Mouse (Mus musculus): ENCODE results near the gene Ring1. TPM values are rescaled to one million over a fixed set of nuclear protein-coding genes. Genes with fewer than 3 reads are reported as not detected.

Gene Ring1
- polyA plus RNA-seq, 1 experiment from 2014 or later: 23.6 TPM

DNA sequence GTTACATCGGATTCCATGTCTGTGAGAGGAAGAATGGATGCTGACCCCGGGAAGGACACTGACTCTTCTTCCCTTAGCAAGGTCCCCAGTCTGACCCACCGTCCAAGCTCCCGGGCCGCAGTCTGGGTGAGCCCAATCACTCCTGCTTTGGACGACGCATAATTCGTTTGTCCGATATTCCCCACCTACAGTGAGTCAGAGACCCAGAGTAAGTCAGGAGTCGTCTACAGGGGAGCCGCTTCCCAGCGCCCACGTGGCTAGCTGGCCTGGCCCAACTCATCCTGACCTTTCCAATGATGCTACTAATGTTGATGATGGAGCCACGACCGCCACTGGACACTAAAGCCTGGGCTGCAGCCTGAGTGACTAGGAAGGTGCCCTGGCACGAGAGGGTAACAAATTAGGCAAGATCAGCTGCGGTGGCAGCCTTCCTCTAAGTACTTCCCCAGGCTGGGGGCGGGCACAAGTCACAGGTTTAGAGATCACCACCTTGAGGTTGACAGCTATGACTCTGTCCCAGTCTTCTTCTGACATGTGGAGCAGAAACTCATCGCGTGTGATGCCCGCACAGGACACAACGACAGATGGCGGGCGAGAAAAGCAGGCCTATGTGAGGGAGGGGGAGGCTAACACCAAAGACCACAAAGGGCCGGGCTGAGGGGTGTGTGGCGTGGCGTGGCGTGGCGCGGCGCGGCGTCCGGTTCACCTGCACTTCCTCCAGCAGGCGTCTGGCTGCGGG is 2.6 kb upstream of the Ring1 start:
- WGBS: 4% methylated on average over 36 of the region's 36 CpGs
- peak overlapping the region; percentile 93 for H3K9ac ChIP-seq
- H3K4me2 ChIP-seq: peak overlapping the region; percentile 83
- H3K36me3 ChIP-seq (replicated peaks): peaks cover 39% of the 10 kb centered on the region
- H3K27me3 ChIP-seq: no peaks in the 10 kb centered on the region
- no peaks in the 10 kb centered on the region for H3K9me3 ChIP-seq
- peaks cover 75% of the 10 kb centered on the region for H3K4me1 ChIP-seq
- H3K27ac ChIP-seq: peak overlapping the region; percentile 98
- ATAC-seq (ENCODE audit: low FRiP score): no peak
- H3K4me3 ChIP-seq (replicated peaks): peak overlapping the region; percentile 69

GRCm38 (mm10) chr17:34026221-34026620 is 1.7 kb upstream of the Ring1 start:
- Histone ChIP-seq H3K27me3 (no peaks in the 10 kb centered on the region), H3K4me1 (peaks cover 75% of the 10 kb centered on the region), H3K4me2 (peak overlapping the region; percentile 83), H3K9ac (peak overlapping the region; percentile 93), H3K27ac (peak overlapping the region; percentile 98), H3K9me3 (no peaks in the 10 kb centered on the region), H3K4me3 (replicated peaks) (peak overlapping the region; percentile 69), H3K36me3 (replicated peaks) (peaks cover 48% of the 10 kb centered on the region)
- ATAC-seq (ENCODE audit: low FRiP score): no peak
- 0% methylated on average over 2 of the region's 2 CpGs for WGBS

GRCm38 (mm10) chr17:34025756-34026151 is 1.3 kb upstream of the Ring1 start:
- Histone ChIP-seq H3K27me3 (no peaks in the 10 kb centered on the region), H3K4me2 (peak overlapping the region; percentile 83), H3K36me3 (replicated peaks) (peaks cover 53% of the 10 kb centered on the region), H3K4me3 (replicated peaks) (peak overlapping the region; percentile 69), H3K4me1 (peaks cover 74% of the 10 kb centered on the region), H3K9ac (peak overlapping the region; percentile 93), H3K27ac (peak overlapping the region; percentile 98), H3K9me3 (0 out of 2 replicates have a peak, but pooled peaks cover 1% of the 10 kb centered on the region)
- WGBS: 3% methylated on average over 7 of the region's 7 CpGs
- ATAC-seq (ENCODE audit: low FRiP score): peak; percentile 59

DNA sequence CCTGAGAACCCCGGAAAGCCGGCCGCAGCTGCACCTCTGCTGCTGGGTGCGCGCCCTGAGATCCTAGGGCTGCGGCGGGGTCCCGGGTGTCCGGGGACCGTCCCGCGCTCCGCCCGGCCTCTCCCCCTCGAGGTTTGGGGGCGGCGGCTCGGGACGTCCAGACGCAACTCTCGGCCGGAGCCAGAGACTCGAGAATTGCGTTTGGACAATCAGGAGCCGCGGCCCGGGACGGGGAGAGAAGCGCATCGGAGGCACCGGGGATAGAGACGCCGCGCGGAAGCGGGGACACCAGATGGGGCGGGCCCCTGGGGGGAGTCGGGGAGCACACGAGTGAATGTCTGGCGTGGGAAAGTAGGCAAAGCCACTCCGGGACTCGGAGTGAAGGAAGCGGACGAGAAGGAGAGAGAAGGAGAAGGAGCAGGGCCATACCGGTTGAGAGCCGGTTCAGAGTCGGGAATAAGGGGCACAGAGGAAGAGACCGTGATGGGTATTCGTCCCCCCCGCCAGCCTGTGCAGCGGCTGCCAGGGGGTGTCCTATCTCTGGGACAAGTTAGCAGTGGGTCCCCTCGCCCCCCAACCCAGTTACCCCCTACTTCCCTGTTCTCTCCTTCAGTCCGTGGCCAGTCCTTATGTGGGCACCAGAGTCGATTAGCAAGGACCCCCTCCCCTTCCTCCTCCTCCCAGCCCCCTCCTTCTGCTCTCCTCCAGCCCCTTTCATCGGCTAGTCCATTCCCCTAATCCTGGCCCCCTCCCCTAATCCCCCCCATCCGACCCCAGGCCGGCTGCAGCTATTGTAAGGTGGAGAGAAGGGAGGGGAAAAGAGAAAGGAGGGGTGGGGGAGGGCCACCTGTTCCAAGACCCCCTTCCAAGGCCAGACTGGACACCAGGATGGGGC is 628 bp upstream of the Ring1 start:
- Histone ChIP-seq H3K4me2 (peak overlapping the region; percentile 83), H3K4me3 (replicated peaks) (peak overlapping the region; percentile 69), H3K27me3 (no peaks in the 10 kb centered on the region), H3K4me1 (peaks cover 67% of the 10 kb centered on the region), H3K36me3 (replicated peaks) (peaks cover 55% of the 10 kb centered on the region), H3K27ac (peak overlapping the region; percentile 98), H3K9me3 (peaks cover 4% of the 10 kb centered on the region; the same call in 1 of the 2 replicates), H3K9ac (peak overlapping the region; percentile 93)
- ATAC-seq (ENCODE audit: low FRiP score): peak; percentile 14
- under 1% methylated on average over 56 of the region's 57 CpGs for WGBS

- peaks cover 52% of the 10 kb centered on the region for H3K36me3 ChIP-seq (replicated peaks)
- 68% methylated on average over 9 of the region's 9 CpGs for WGBS
- H3K4me3 ChIP-seq (replicated peaks): peak overlapping the region; percentile 69
- H3K4me1 ChIP-seq: peaks cover 53% of the 10 kb centered on the region
- no peaks in the 10 kb centered on the region for H3K27me3 ChIP-seq
- H3K4me2 ChIP-seq: peak overlapping the region; percentile 83
- H3K27ac ChIP-seq: peak overlapping the region; percentile 98
- H3K9me3 ChIP-seq: peaks cover 16% of the 10 kb centered on the region
- no peak for ATAC-seq (ENCODE audit: low FRiP score)
- peak overlapping the region; percentile 93 for H3K9ac ChIP-seq
These were observed 802 bp downstream of the Ring1 start for GRCm38 (mm10) chr17:34023678-34024077.

DNA sequence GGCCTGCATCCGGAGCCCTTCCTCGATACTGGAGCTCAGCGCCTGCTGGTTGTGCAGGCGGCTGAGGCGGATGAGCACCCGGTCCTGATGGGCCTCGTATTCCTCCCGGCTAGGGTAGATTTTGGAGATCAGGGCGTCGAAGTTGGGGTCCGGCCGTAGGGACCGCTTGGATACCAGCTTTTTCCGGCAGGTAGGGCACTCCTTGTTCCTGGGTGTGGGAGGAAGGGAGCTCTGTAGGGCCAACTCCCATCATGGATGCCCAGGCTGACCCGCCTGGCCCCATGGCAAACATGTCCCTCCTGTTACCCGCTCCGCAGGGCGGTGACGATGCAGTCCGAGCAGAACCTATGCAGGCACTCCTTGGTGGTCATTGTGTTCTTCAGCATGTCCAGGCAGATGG is 1.5 kb downstream of the Ring1 start:
- no peak overlapping the region for H3K9ac ChIP-seq
- peak overlapping the region; percentile 98 for H3K27ac ChIP-seq
- ATAC-seq (ENCODE audit: low FRiP score): no peak
- 97% methylated on average over 20 of the region's 20 CpGs for WGBS
- peaks cover 16% of the 10 kb centered on the region for H3K9me3 ChIP-seq
- no peak overlapping the region for H3K4me2 ChIP-seq
- peak overlapping the region; percentile 69; the same call in 1 of the 2 replicates for H3K4me3 ChIP-seq (replicated peaks)
- H3K36me3 ChIP-seq (replicated peaks): peaks cover 45% of the 10 kb centered on the region
- peaks cover 46% of the 10 kb centered on the region for H3K4me1 ChIP-seq
- H3K27me3 ChIP-seq: no peaks in the 10 kb centered on the region

- Histone ChIP-seq H3K9me3 (peaks cover 16% of the 10 kb centered on the region), H3K9ac (no peak overlapping the region), H3K27ac (0 out of 2 replicates have a peak overlapping the region, but pooled peaks have one; percentile 36), H3K36me3 (replicated peaks) (peaks cover 45% of the 10 kb centered on the region), H3K4me3 (replicated peaks) (0 out of 2 replicates have a peak overlapping the region, but pooled peaks have one; percentile 1), H3K27me3 (no peaks in the 10 kb centered on the region), H3K4me1 (peaks cover 43% of the 10 kb centered on the region), H3K4me2 (no peak overlapping the region)
- no peak for ATAC-seq (ENCODE audit: low FRiP score)
- 94% methylated on average over 14 of the region's 14 CpGs for WGBS
These were observed 2.1 kb downstream of the Ring1 start for GRCm38 (mm10) chr17:34022414-34022783.

- H3K27me3 ChIP-seq: no peaks in the 10 kb centered on the region
- H3K4me2 ChIP-seq: no peak overlapping the region
- ATAC-seq (ENCODE audit: low FRiP score): no peak
- WGBS: 96% methylated on average over 23 of the region's 23 CpGs
- peaks cover 36% of the 10 kb centered on the region for H3K4me1 ChIP-seq
- H3K27ac ChIP-seq: 0 out of 2 replicates have a peak overlapping the region, but pooled peaks have one; percentile 36
- peaks cover 16% of the 10 kb centered on the region for H3K9me3 ChIP-seq
- no peak overlapping the region for H3K4me3 ChIP-seq (replicated peaks)
- peaks cover 47% of the 10 kb centered on the region for H3K36me3 ChIP-seq (replicated peaks)
- H3K9ac ChIP-seq: no peak overlapping the region
These were observed 2.7 kb downstream of the Ring1 start for GRCm38 (mm10) chr17:34021539-34022413.

- Histone ChIP-seq H3K27ac (no peak overlapping the region), H3K4me1 (no peaks in the 10 kb centered on the region), H3K4me2 (no peak overlapping the region), H3K4me3 (replicated peaks) (no peak overlapping the region), H3K36me3 (replicated peaks) (peaks cover 11% of the 10 kb centered on the region), H3K27me3 (no peaks in the 10 kb centered on the region), H3K9ac (no peak overlapping the region), H3K9me3 (no peaks in the 10 kb centered on the region)
- 95% methylated on average over 8 of the region's 8 CpGs for WGBS
- no peak for ATAC-seq (ENCODE audit: low FRiP score)
These were observed 11.0 kb downstream of the Ring1 start for GRCm38 (mm10) chr17:34013436-34013835.

DNA sequence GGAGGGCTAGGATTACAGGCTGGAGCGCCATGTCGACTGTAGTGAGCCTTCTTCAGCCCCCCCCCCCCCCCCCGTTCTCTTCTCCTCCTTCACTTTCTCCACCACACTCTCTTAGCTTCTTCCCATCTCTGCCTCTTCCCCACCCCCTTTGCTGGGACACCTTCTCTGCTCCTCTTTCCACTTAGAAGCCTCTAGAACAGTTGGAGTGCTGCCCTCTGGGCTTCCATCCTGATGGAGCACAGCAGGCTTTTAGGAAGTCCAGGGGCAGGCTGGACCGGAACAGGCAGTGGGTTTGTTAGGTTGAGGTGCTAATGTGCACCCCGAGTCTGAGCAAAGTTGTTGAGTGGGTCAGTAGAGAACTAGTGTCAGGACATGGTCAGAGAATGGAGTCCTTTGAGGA is 14.3 kb downstream of the Ring1 start:
- WGBS: 85% methylated on average over 5 of the region's 5 CpGs
- no peak for ATAC-seq (ENCODE audit: low FRiP score)
- no peaks in the 10 kb centered on the region for H3K4me1 ChIP-seq
- no peak overlapping the region for H3K27ac ChIP-seq
- no peaks in the 10 kb centered on the region for H3K9me3 ChIP-seq
- peaks cover 3% of the 10 kb centered on the region; the same call in 1 of the 2 replicates for H3K36me3 ChIP-seq (replicated peaks)
- no peak overlapping the region for H3K9ac ChIP-seq
- no peak overlapping the region for H3K4me2 ChIP-seq
- H3K4me3 ChIP-seq (replicated peaks): no peak overlapping the region
- no peaks in the 10 kb centered on the region; the same call in 1 of the 2 replicates for H3K27me3 ChIP-seq

DNA sequence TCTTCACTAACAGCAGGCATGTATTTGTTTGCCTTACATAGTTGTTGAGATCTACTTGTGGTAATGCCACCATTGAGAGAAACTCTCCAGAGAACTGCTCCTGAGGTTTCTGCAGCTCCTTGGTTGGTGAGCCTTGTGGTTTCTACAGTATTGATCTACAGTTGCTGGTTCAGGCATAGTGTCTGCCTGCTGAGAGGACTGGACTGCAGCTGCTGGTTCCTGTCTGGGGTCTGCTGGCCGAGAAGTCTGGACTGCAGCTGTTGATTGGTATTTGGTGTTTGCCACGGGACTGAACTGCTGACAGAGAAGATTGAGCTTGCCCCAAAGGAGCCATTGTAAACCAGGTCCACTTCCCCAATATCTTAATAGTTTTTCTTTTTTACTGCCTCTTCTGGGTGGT is 17.9 kb downstream of the Ring1 start:
- no peaks in the 10 kb centered on the region for H3K36me3 ChIP-seq (replicated peaks)
- H3K9ac ChIP-seq: no peak overlapping the region
- no peaks in the 10 kb centered on the region for H3K4me1 ChIP-seq
- no peak overlapping the region for H3K4me2 ChIP-seq
- WGBS: 66% methylated on average over 2 of the region's 2 CpGs
- H3K9me3 ChIP-seq: no peaks in the 10 kb centered on the region
- H3K27ac ChIP-seq: no peak overlapping the region
- no peak for ATAC-seq (ENCODE audit: low FRiP score)
- peaks cover 8% of the 10 kb centered on the region for H3K27me3 ChIP-seq
- H3K4me3 ChIP-seq (replicated peaks): no peak overlapping the region
